Mouse (Mus musculus): ENCODE results near the gene Bcl2l15.

Gene Bcl2l15

DNA sequence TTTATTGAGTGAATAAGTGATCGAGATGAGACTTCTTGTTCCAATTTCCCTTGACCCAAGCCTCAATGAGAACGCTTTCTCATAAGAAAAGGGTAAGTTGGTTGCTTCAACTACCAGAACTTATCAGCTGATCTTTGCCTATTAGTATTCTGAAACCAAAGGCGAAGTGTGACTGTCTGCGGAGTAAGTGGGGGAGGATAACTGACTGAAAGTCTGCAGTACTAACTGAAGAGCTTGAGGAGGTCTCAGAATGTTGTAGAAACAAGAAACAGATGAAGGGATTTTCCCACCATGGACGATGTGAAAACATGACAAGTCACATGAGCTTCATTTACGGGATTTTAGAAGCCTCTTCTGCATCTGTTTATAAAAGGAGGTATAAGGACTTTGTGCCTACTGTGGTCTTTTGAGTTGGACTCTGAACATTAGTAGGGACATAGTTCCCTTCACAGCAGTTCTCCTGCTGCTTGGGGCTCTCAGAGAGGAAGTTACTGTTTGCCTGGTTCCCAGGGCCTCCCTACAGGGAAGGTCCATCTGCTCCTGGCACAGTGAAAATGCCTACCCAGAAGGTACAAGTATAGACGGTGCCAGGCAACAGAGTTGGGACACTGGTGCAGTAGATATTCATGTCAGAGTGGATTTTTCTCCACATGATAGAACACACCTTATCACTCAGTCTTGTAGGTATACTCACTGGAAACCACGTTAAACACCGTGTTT is 18.4 kb downstream of the Bcl2l15 start:
- DNase-seq (ENCODE audit: low read depth, low spot score), result peak; percentile 46
- Histone ChIP-seq H3K27me3 (ENCODE audit: control insufficient read depth, insufficient read depth, low read length, poor library complexity, severe bottlenecking) (no peaks in the 10 kb centered on the region), H3K36me3 (ENCODE audit: control insufficient read depth, insufficient read depth, low read length, poor library complexity, severe bottlenecking) (no peaks in the 10 kb centered on the region)

DNA sequence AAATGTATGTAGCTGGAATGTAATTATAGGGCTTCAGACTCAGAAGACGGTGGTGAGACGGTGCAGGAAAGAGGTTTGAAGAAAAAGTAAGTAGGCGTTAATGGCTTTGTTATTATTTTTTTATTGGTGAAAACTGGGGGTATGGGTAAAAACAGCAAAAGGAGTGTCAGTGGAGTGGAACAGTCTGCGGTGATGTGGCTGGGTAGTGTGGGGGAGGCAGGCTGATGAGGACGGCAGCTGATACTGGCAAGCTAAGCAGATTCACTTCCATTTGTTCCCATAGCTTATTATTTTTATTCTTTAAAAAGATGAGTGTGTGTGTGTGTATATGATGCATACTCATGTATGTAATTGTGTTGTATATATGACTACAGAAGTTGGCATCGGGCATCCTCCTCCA is 19.1 kb downstream of the Bcl2l15 start:
- H3K27me3 ChIP-seq (ENCODE audit: control insufficient read depth, insufficient read depth, low read length, poor library complexity, severe bottlenecking), result no peaks in the 10 kb centered on the region
- DNase-seq (ENCODE audit: low read depth, low spot score), result peak; percentile 14
- no peaks in the 10 kb centered on the region for H3K36me3 ChIP-seq (ENCODE audit: control insufficient read depth, insufficient read depth, low read length, poor library complexity, severe bottlenecking)

DNA sequence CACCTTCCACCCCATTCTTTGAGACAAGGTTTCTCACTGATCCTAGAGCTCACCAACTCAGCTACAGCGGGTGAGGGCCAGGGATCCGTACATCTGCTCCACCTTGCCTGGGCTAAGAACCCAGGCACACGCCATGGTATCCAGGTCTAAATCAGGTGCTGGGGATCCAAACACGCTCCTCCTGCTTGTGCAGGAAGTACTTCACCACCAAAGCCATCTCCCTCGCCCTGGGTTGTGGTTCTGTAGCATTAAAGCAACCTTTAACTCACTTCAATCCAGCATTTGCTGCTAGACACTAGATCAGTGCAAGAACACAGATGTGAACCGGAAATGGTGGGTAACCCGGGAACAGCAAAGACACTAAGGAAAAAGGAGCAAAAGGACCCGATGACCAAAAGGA is 19.5 kb downstream of the Bcl2l15 start:
- no peaks in the 10 kb centered on the region for H3K27me3 ChIP-seq (ENCODE audit: control insufficient read depth, insufficient read depth, low read length, poor library complexity, severe bottlenecking)
- DNase-seq (ENCODE audit: low read depth, low spot score), result no peak
- H3K36me3 ChIP-seq (ENCODE audit: control insufficient read depth, insufficient read depth, low read length, poor library complexity, severe bottlenecking), result no peaks in the 10 kb centered on the region

DNA sequence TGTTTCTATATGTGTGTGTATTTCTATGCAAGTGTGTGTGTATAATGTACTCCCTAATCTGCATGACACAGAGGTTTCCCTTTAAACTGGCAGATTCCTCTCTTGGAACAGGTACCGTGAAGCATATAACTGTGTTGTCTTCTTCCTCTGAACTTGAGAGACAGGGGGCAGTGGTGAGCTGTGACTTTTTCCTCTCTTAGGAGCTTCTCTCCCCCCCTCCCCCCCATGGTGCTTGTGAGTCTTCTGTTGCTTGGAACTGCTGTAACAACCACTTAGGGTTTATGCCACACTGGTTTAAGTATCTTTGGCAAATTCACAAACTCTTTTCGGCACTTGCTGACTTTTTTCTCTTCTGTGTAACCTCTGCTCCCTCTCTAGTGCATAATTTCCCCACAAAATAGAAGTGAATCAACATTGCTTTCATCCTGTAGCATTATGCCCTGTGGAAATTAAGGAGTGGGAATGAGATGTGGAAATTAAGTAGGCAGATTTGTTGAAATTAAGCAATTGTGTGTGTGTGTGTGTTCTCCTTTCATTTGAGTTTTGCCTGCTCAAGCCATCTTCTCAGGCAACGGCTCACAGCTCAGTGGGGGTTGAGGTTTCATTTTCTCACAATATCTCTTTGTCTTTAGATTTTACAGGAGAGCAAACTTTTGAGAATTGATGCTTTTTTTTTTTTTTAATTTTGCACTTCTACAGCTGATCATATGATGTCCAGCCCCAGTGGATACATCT is 20.3 kb downstream of the Bcl2l15 start:
- DNase-seq (ENCODE audit: low read depth, low spot score), result peak; percentile 93
- H3K27me3 ChIP-seq (ENCODE audit: control insufficient read depth, insufficient read depth, low read length, poor library complexity, severe bottlenecking), result no peaks in the 10 kb centered on the region
- H3K36me3 ChIP-seq (ENCODE audit: control insufficient read depth, insufficient read depth, low read length, poor library complexity, severe bottlenecking), result no peaks in the 10 kb centered on the region

DNA sequence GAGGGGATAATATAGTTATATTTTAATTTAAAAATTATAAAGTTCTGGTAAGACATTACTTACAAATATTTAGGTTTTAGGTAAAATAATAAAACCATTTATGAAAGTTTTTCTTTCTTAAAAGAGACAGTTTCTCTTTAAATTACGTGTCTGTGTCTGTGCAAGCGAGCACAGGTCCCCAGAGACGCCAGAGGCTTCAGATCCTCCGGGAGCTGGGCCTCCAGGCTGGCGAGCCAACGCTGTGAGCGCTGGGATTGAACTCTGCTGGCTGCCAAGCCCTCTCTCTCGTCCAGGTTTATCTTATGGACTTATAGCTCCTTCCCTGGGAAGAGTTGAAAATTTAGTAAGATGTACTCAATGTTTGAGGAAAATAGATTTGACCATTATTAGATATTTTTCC is 21.4 kb downstream of the Bcl2l15 start:
- DNase-seq (ENCODE audit: low read depth, low spot score), result no peak
- H3K27me3 ChIP-seq (ENCODE audit: control insufficient read depth, insufficient read depth, low read length, poor library complexity, severe bottlenecking), result no peaks in the 10 kb centered on the region
- no peaks in the 10 kb centered on the region for H3K36me3 ChIP-seq (ENCODE audit: control insufficient read depth, insufficient read depth, low read length, poor library complexity, severe bottlenecking)

DNA sequence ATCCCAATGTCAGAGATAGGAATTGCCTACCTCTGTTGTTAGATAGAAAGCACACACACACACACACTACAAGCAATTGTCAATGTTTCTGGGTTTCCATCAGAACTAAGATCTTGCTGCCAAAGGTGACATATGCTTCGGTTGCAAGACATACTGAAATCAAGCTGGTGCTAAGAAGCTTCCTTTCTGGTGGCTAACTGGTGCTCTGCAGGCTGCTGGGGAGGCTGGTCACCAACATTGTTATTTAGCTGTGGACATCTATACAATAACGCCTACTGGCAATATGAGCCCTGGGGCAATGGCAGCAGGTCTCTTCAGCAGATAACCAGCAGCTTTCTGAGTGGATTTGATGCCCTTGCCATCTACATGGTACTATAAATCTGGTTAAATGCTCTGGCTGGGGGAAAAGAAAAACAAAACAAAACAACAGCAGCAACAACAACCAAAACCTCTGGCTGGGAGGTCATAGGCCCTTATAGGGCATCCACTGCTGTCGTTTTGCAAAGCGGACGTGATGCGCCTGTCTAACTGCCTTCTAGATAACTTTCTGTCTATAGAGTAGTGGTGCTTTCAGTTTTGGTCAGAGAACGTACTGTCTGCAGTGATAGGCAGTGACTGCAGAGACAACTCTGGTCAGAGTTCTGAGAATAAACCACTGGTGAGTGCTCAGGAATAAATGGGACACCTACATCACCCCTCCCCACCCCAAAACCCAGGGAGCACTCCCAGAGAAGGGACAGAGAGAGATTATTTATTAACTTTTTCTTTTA is 24.8 kb downstream of the Bcl2l15 start:
- peak; percentile 54 for DNase-seq (ENCODE audit: low read depth, low spot score)
- H3K27me3 ChIP-seq (ENCODE audit: control insufficient read depth, insufficient read depth, low read length, poor library complexity, severe bottlenecking), result no peaks in the 10 kb centered on the region
- no peaks in the 10 kb centered on the region for H3K36me3 ChIP-seq (ENCODE audit: control insufficient read depth, insufficient read depth, low read length, poor library complexity, severe bottlenecking)

DNA sequence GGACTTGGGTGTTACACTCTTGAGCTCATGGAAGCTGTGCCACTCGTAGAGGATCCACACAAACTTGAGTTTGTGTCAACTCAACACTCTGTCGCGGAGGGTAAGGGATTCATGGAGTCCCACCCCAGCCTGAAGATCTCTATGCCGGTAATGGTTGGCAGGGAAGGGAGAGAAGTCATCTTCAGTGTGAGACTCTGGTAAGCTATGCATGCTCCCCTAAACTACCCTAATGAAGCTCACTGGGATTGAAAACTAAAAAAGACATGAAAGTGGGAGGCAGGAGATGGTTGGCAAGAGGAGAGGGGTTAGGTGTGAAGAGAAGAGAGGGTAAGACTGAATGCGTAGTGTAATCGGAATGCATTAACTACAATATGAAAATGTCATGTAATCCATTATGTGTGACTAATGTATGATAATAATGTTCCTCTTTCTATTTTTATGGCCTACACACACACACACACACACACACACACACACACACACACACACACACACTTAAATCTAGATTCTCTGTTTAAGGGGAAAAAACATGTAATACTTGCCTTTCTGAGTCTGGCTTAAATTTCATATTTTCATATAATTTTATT is 25.7 kb downstream of the Bcl2l15 start:
- peak; percentile 56 for DNase-seq (ENCODE audit: low read depth, low spot score)
- Histone ChIP-seq H3K36me3 (ENCODE audit: control insufficient read depth, insufficient read depth, low read length, poor library complexity, severe bottlenecking) (no peaks in the 10 kb centered on the region), H3K27me3 (ENCODE audit: control insufficient read depth, insufficient read depth, low read length, poor library complexity, severe bottlenecking) (no peaks in the 10 kb centered on the region)

DNA sequence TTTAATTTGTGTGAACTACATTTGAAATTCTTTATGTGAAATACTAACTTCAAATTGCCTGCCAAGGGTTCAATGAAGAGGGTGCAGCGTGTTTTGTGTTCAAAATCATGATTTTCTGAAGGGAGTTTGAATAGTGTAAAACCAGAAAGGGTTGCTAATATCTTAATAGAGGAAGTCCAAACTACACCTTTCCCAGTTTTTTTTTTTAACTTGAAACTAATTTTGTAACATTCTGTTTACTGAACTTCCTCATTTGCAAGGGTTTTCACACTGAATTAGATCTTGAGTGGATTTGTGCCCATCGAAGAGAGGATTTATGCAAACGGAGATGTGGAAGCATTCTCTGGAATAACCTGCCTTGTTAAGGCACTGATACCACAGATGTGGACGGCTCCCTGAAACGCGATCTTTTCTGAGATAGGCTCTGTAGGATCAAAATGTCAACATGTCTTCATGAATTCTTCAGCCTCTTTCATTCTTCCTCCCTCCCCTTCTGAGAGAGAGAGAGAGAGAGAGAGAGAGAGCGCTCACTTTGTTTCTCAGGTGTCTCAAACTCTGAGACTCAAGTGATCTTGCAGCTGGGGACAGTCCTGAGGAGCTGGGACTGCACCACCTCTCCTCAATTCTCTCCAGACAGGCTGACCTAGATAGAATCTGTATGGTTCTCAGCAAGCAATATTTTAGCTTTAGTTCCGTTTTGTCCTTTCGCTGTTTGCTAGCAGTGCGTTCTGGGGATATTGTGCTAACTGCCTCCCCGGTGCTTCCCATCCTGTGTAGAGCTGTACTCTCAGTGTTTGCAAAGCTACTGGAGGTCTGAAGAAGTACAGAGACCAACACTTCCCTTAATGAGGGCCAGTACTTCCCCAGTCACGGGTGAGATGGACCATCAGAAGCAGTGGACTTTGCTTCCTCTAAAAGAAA is 26.7 kb downstream of the Bcl2l15 start, which contains the start of gene Ptpn22:
Gene Ptpn22 (plus strand): TSS at position 915 of the 921 bp plus-strand sequence.
- Histone ChIP-seq H3K27me3 (ENCODE audit: control insufficient read depth, insufficient read depth, low read length, poor library complexity, severe bottlenecking) (no peaks in the 10 kb centered on the region), H3K36me3 (ENCODE audit: control insufficient read depth, insufficient read depth, low read length, poor library complexity, severe bottlenecking) (no peaks in the 10 kb centered on the region)
- peak; percentile 78 for DNase-seq (ENCODE audit: low read depth, low spot score)

DNA sequence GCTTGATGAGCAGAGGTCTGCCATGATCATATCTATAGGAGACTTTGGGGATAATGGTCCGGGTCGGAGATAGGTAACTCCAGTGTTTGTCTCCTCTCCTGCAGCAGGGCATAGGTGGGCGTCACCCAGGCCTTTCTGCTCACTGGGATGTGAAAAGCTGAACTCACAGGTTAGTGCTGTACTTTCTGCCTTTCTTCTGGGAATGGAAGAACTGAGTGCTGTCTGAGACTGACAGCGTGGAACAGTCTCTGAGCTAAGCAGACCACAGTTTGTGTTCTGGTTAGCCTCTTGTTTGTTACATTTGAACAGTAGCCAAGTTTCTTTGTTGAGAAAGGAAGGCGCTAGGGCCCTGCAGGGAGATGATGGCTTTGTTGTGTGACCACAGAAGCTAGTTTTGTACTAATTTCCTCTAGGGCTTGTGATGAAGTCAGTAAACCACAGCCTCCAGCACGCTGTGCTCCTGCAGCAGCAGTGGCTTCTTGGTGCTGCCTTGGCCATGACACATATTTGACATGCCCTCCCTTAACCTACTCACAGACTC is 27.5 kb downstream of the Bcl2l15 start:
- H3K27me3 ChIP-seq (ENCODE audit: control insufficient read depth, insufficient read depth, low read length, poor library complexity, severe bottlenecking), result no peaks in the 10 kb centered on the region
- peak; percentile 78 for DNase-seq (ENCODE audit: low read depth, low spot score)
- no peaks in the 10 kb centered on the region for H3K36me3 ChIP-seq (ENCODE audit: control insufficient read depth, insufficient read depth, low read length, poor library complexity, severe bottlenecking)

DNA sequence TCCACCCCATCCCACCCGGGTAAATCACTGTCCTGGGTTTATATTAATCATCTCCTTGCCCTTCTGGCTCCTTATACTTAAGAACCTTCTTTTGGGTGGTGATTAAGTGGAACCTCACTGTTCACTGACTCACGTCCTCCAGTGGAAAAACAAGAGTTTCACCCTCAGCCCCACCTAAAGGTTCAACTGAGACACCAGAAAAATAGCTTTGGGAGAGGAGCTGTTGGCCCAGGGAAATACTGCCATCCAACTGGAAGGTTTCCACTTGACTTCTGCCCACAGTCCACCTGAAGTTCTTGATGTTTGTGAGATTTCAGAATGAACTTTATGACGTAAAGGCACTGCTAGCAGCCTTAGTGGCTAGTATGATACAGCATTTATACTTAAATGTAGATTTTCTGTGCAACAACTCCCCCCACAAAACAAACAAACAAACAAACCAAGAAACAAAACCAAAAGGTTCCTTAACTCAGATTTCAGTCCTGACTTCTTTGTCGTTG is 30.4 kb downstream of the Bcl2l15 start:
- H3K36me3 ChIP-seq (ENCODE audit: control insufficient read depth, insufficient read depth, low read length, poor library complexity, severe bottlenecking), result no peaks in the 10 kb centered on the region
- no peaks in the 10 kb centered on the region for H3K27me3 ChIP-seq (ENCODE audit: control insufficient read depth, insufficient read depth, low read length, poor library complexity, severe bottlenecking)
- peak; percentile 22 for DNase-seq (ENCODE audit: low read depth, low spot score)

DNA sequence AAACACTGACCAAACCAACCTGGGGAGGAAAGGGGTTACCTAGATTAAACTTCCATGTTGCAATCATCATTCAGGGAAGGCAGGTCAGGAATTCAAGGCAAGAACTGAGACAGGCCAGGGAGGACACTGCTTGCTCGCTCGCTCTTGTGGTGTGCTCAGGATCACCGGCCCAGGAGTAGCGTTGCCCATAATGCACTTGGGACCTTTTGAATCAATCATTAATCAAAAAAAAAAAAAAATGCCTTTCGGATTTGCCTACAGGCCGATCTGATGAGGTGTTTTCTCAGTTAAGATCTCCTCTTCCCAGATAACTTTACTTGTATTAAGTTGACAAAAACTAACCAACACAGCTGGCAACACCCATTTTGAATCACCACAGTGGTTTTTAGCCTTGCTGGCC is 31.8 kb downstream of the Bcl2l15 start:
- DNase-seq (ENCODE audit: low read depth, low spot score), result no peak
- no peaks in the 10 kb centered on the region for H3K27me3 ChIP-seq (ENCODE audit: control insufficient read depth, insufficient read depth, low read length, poor library complexity, severe bottlenecking)
- no peaks in the 10 kb centered on the region for H3K36me3 ChIP-seq (ENCODE audit: control insufficient read depth, insufficient read depth, low read length, poor library complexity, severe bottlenecking)

DNA sequence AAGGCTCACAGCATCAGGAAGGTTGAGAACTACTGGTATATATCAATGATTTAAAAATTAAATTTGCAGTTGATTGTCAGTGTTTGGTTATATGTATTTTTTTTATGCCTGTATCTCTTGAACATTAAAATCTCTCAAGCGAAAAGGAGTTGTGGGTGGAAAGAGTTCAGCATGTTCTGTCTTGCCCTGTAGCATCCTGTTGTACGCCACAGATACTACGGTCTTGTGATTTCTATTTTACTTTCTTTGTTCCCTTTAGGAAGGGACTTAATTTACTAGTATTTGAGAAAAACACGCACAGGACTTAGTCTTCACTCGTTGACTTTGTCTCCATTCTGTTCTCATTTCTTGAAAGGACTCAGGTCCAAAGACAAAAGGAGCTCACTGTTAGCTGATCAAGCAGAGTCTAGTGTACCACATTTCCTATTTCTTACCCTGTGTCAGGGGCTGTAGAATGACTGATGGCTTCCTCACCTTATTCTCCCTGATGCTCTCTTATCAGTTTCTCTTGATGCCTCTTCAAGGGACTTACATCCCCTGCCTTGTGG is 35.1 kb downstream of the Bcl2l15 start:
- no peaks in the 10 kb centered on the region for H3K27me3 ChIP-seq (ENCODE audit: control insufficient read depth, insufficient read depth, low read length, poor library complexity, severe bottlenecking)
- H3K36me3 ChIP-seq (ENCODE audit: control insufficient read depth, insufficient read depth, low read length, poor library complexity, severe bottlenecking), result no peaks in the 10 kb centered on the region
- DNase-seq (ENCODE audit: low read depth, low spot score), result peak; percentile 73

DNA sequence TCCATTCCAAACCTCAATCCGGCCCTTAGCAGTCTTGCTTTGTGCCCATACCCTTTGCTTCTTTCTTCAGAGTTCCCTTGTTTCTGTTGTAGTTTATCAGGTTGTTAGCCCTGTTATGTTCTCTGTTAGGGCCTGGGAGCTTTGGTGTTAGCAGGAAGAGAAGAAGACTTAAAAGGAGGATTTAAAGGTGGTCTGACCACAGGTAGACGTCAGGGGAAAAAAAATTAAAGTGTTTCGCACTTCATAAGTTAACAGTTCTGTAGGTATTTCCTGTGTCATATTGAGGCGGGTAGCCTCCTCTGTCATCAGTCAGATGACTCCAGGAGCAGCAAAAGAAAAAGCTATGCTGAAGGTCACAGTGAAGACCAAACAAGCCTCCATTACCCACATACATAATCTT is 35.6 kb downstream of the Bcl2l15 start:
- H3K27me3 ChIP-seq (ENCODE audit: control insufficient read depth, insufficient read depth, low read length, poor library complexity, severe bottlenecking), result no peaks in the 10 kb centered on the region
- H3K36me3 ChIP-seq (ENCODE audit: control insufficient read depth, insufficient read depth, low read length, poor library complexity, severe bottlenecking), result no peaks in the 10 kb centered on the region
- peak; percentile 60 for DNase-seq (ENCODE audit: low read depth, low spot score)
